Mouse (Mus musculus) retina, postnatal 7 days (tissue): ENCODE data around the gene Fyco1.
"Not testable (repeated sequence)": the region's sequence is repeated elsewhere in the genome, so short reads cannot be mapped to it uniquely, and the experiment has no call there.

Experiments used
- DNase-seq: peaks from one replicate; pipeline ENCODE4 v3.0.0-alpha.2; 2012; ENCODE audit warnings: low read depth, low spot score

Gene Fyco1

GRCm38 (mm10) chr9:123749687-123750086, 102.0 kb downstream of the Fyco1 start:
- DNase-seq = not testable (repeated sequence)

- no peak for DNase-seq
Measured at GRCm38 (mm10) chr9:123740799-123741198, 110.9 kb downstream of the Fyco1 start.
